Mouse (Mus musculus): ENCODE data around the gene Itm2b. TPM values are rescaled to one million over a fixed set of nuclear protein-coding genes. Genes with fewer than 3 reads are reported as not detected.

Gene Itm2b
- polyA plus RNA-seq, 1 experiment, result 150 TPM

DNA sequence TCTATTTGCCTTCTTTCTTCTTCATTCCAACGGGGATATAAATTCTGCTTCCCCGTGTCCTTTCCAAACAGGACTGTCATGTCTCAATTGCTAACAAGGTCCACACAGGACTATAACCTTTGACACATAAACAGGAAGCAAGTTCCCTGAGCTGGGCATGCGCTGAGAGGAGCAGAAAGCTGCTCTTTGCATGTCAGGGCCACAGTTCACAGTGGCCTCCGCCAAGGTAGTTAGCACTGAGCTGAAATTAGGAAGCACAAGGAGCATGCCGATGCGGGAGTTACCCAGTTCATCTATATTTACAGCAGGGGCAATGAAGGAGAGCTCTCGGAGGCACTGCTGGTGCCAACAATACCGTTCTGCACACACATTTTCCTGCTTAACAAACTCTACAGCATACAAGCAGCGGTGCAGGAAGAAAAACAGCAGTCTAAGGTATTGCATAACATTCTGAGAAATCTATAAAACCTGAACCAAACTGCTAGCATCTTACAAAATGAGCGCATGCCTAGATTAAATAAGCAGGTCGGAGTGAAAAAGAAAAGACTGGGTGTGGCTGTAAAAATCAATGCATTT lies 10.7 kb downstream of the Itm2b start:
- H3K27me3 ChIP-seq (ENCODE audit: control insufficient read depth, insufficient read depth, low read length, poor library complexity, severe bottlenecking), result no peaks in the 10 kb centered on the region

DNA sequence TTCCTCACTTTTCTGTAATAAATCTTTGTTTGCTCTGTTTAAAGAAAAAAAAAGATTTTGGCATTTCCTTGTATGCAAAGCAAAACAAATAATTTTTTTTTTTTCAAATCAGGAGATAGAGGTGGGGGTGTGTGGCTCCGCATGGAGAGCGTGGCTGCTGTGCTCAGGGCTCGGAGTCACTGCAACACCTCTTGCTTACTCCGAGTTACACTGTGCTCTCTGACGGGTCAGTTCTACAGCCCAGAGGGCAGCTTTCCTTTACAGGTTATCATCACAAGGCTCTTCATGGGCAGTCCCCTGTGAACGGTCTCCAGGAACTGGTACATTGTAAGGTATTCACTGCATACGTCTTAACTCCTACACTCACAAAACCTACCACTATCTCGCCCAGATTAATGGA lies 11.5 kb downstream of the Itm2b start:
- no peak for TF ChIP-seq POLR2A (IDR thresholded peaks at IDR 0.05; ENCODE audit: insufficient read depth, low read length)
- no peak for TF ChIP-seq EP300 (IDR thresholded peaks at IDR 0.05; ENCODE audit: insufficient read depth, low read depth, low read length)
- TF ChIP-seq CTCF (IDR thresholded peaks at IDR 0.05; ENCODE audit: low read depth, low read length), result no peak
- Histone ChIP-seq H3K9ac (ENCODE audit: low read depth, poor library complexity, severe bottlenecking) (no peak overlapping the region), H3K4me3 (ENCODE audit: low read depth, low read length) (no peak overlapping the region), H3K4me1 (ENCODE audit: control insufficient read depth, insufficient read depth, low read length) (no peaks in the 10 kb centered on the region), H3K27ac (ENCODE audit: insufficient read depth, low read length) (no peak overlapping the region), H3K27me3 (ENCODE audit: control insufficient read depth, insufficient read depth, low read length, poor library complexity, severe bottlenecking) (no peaks in the 10 kb centered on the region), H3K36me3 (ENCODE audit: control insufficient read depth, insufficient read depth, low read length, poor library complexity, severe bottlenecking) (no peaks in the 10 kb centered on the region), H3K9me3 (replicated peaks; ENCODE audit: control insufficient read depth, insufficient read depth, low read length, poor library complexity, severe bottlenecking) (no peaks in the 10 kb centered on the region)

More for the DNA sequence above, 10.7 kb downstream of the Itm2b start:
- Histone ChIP-seq H3K9ac (ENCODE audit: low read depth, poor library complexity, severe bottlenecking) (no peak overlapping the region), H3K36me3 (ENCODE audit: control insufficient read depth, insufficient read depth, low read length, poor library complexity, severe bottlenecking) (no peaks in the 10 kb centered on the region), H3K4me3 (ENCODE audit: low read depth, low read length) (no peak overlapping the region), H3K4me1 (ENCODE audit: control insufficient read depth, insufficient read depth, low read length) (no peaks in the 10 kb centered on the region), H3K27ac (ENCODE audit: insufficient read depth, low read length) (no peak overlapping the region), H3K9me3 (replicated peaks; ENCODE audit: control insufficient read depth, insufficient read depth, low read length, poor library complexity, severe bottlenecking) (no peaks in the 10 kb centered on the region)
- TF ChIP-seq CTCF (IDR thresholded peaks at IDR 0.05; ENCODE audit: low read depth, low read length), result no peak
- TF ChIP-seq POLR2A (IDR thresholded peaks at IDR 0.05; ENCODE audit: insufficient read depth, low read length), result no peak
- TF ChIP-seq EP300 (IDR thresholded peaks at IDR 0.05; ENCODE audit: insufficient read depth, low read depth, low read length), result no peak

DNA sequence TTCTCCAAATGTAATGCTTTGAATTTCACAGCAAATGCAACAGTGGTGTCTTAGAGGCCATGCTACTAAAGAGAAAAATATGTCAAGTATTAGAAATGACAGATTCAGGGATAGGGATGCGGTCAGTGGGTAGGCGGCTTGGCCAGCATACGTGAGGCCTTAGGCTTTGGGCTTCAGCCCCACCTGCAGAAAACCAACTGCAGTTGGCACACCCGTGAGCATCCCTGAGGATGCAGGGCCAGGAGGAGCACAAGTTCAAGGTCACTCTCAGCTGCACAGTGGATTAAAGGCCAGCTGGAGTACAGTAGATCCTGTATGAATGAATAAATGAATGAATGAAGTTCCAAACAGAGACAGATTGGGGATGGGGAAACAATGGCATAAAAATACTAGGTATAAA lies 12.1 kb downstream of the Itm2b start:
- Histone ChIP-seq H3K9me3 (replicated peaks; ENCODE audit: control insufficient read depth, insufficient read depth, low read length, poor library complexity, severe bottlenecking) (no peaks in the 10 kb centered on the region), H3K27me3 (ENCODE audit: control insufficient read depth, insufficient read depth, low read length, poor library complexity, severe bottlenecking) (no peaks in the 10 kb centered on the region), H3K4me1 (ENCODE audit: control insufficient read depth, insufficient read depth, low read length) (no peaks in the 10 kb centered on the region), H3K36me3 (ENCODE audit: control insufficient read depth, insufficient read depth, low read length, poor library complexity, severe bottlenecking) (no peaks in the 10 kb centered on the region), H3K9ac (ENCODE audit: low read depth, poor library complexity, severe bottlenecking) (no peak overlapping the region), H3K4me3 (ENCODE audit: low read depth, low read length) (no peak overlapping the region), H3K27ac (ENCODE audit: insufficient read depth, low read length) (no peak overlapping the region)
- TF ChIP-seq POLR2A (IDR thresholded peaks at IDR 0.05; ENCODE audit: insufficient read depth, low read length), result no peak
- TF ChIP-seq CTCF (IDR thresholded peaks at IDR 0.05; ENCODE audit: low read depth, low read length), result no peak
- no peak for TF ChIP-seq EP300 (IDR thresholded peaks at IDR 0.05; ENCODE audit: insufficient read depth, low read depth, low read length)

GRCm38 (mm10) chr14:73371577-73371976 lies 13.5 kb downstream of the Itm2b start:
- no peak for TF ChIP-seq POLR2A (IDR thresholded peaks at IDR 0.05; ENCODE audit: insufficient read depth, low read length)
- no peak for TF ChIP-seq CTCF (IDR thresholded peaks at IDR 0.05; ENCODE audit: low read depth, low read length)
- no peak for TF ChIP-seq EP300 (IDR thresholded peaks at IDR 0.05; ENCODE audit: insufficient read depth, low read depth, low read length)
- Histone ChIP-seq H3K27me3 (ENCODE audit: control insufficient read depth, insufficient read depth, low read length, poor library complexity, severe bottlenecking) (no peaks in the 10 kb centered on the region), H3K4me3 (ENCODE audit: low read depth, low read length) (no peak overlapping the region), H3K36me3 (ENCODE audit: control insufficient read depth, insufficient read depth, low read length, poor library complexity, severe bottlenecking) (peaks cover 4% of the 10 kb centered on the region; the same call in 1 of the 2 replicates), H3K9ac (ENCODE audit: low read depth, poor library complexity, severe bottlenecking) (no peak overlapping the region), H3K27ac (ENCODE audit: insufficient read depth, low read length) (no peak overlapping the region), H3K4me1 (ENCODE audit: control insufficient read depth, insufficient read depth, low read length) (no peaks in the 10 kb centered on the region), H3K9me3 (replicated peaks; ENCODE audit: control insufficient read depth, insufficient read depth, low read length, poor library complexity, severe bottlenecking) (no peaks in the 10 kb centered on the region)

DNA sequence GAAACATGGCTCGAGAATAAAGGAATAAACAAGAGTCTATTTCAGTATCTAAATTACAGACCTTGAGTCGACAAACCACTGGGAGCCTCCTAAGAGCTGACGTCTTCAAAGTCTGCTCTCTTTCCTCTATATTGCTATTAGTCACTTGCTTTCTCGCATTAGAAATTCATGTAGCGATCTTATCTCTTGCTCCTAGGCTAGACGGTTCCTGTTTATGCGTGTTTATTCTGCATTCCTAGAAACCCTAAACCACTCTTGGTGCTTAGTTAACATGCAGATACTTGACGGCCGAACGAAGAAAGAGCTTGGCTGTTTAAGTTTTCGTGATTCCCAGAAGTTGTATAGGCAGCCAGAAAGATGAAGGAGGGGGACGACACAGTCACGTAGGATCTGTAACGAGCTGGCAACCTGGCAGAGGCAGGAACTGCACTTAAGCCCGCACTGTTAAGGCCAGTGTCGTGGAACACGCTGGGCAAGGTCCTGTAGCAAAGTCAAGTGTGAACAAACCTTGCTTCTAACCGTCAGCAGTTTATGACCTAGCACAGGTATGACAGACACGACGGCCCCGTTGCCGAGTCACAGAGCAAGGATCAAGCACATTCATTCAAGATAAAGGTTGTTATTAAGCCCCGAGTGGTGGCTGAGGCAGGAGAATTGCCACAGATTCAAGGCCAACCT lies 14.3 kb downstream of the Itm2b start:
- Histone ChIP-seq H3K4me3 (ENCODE audit: low read depth, low read length) (no peak overlapping the region), H3K9me3 (replicated peaks; ENCODE audit: control insufficient read depth, insufficient read depth, low read length, poor library complexity, severe bottlenecking) (no peaks in the 10 kb centered on the region), H3K9ac (ENCODE audit: low read depth, poor library complexity, severe bottlenecking) (no peak overlapping the region), H3K36me3 (ENCODE audit: control insufficient read depth, insufficient read depth, low read length, poor library complexity, severe bottlenecking) (peaks cover 9% of the 10 kb centered on the region), H3K27ac (ENCODE audit: insufficient read depth, low read length) (no peak overlapping the region), H3K4me1 (ENCODE audit: control insufficient read depth, insufficient read depth, low read length) (no peaks in the 10 kb centered on the region), H3K27me3 (ENCODE audit: control insufficient read depth, insufficient read depth, low read length, poor library complexity, severe bottlenecking) (no peaks in the 10 kb centered on the region)
- TF ChIP-seq CTCF (IDR thresholded peaks at IDR 0.05; ENCODE audit: low read depth, low read length) (no peak), EP300 (IDR thresholded peaks at IDR 0.05; ENCODE audit: insufficient read depth, low read depth, low read length) (no peak), POLR2A (IDR thresholded peaks at IDR 0.05; ENCODE audit: insufficient read depth, low read length) (no peak)

DNA sequence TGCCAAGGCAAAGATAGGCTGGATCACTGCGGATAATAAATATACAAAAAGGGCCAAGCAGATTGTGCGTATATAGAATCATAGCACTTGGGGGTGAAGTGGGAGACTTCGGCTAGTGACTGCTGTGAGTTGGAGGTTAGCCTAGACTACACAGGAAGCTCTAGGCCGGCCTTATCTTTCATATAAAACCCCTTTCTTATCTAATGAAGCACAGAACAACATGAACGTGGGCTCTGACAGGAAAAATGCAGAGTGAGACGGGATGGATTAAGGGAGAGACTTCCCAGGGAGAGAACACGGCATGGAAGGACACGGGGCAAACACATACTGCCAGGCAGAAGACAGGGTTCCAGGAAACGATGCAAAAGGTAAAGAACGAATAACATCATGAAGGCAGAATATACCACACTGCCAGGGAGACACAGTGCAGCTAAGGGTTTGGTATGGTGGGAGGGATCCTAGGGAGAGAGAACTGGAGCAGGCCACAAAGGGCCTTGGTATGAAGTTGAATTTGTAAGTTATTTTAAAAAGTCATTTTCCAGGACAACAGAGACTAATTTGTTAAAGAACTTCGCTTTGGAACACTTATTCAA lies 14.9 kb downstream of the Itm2b start:
- no peaks in the 10 kb centered on the region for H3K9me3 ChIP-seq (replicated peaks; ENCODE audit: control insufficient read depth, insufficient read depth, low read length, poor library complexity, severe bottlenecking)
- H3K4me1 ChIP-seq (ENCODE audit: control insufficient read depth, insufficient read depth, low read length), result no peaks in the 10 kb centered on the region
- H3K4me3 ChIP-seq (ENCODE audit: low read depth, low read length), result no peak overlapping the region
- H3K9ac ChIP-seq (ENCODE audit: low read depth, poor library complexity, severe bottlenecking), result no peak overlapping the region
- peaks cover 15% of the 10 kb centered on the region for H3K36me3 ChIP-seq (ENCODE audit: control insufficient read depth, insufficient read depth, low read length, poor library complexity, severe bottlenecking)
- TF ChIP-seq POLR2A (IDR thresholded peaks at IDR 0.05; ENCODE audit: insufficient read depth, low read length) (no peak), EP300 (IDR thresholded peaks at IDR 0.05; ENCODE audit: insufficient read depth, low read depth, low read length) (no peak), CTCF (IDR thresholded peaks at IDR 0.05; ENCODE audit: low read depth, low read length) (no peak)
- H3K27me3 ChIP-seq (ENCODE audit: control insufficient read depth, insufficient read depth, low read length, poor library complexity, severe bottlenecking), result no peaks in the 10 kb centered on the region
- no peak overlapping the region for H3K27ac ChIP-seq (ENCODE audit: insufficient read depth, low read length)

Data from ES-Bruce4 (cell line).